Mouse (Mus musculus): ENCODE data around the gene Slc4a11. TPM values are rescaled to one million over a fixed set of nuclear protein-coding genes. Genes with fewer than 3 reads are reported as not detected.

The Slc4a11 gene
- polyA plus RNA-seq, 1 experiment, result 0.62 TPM

DNA sequence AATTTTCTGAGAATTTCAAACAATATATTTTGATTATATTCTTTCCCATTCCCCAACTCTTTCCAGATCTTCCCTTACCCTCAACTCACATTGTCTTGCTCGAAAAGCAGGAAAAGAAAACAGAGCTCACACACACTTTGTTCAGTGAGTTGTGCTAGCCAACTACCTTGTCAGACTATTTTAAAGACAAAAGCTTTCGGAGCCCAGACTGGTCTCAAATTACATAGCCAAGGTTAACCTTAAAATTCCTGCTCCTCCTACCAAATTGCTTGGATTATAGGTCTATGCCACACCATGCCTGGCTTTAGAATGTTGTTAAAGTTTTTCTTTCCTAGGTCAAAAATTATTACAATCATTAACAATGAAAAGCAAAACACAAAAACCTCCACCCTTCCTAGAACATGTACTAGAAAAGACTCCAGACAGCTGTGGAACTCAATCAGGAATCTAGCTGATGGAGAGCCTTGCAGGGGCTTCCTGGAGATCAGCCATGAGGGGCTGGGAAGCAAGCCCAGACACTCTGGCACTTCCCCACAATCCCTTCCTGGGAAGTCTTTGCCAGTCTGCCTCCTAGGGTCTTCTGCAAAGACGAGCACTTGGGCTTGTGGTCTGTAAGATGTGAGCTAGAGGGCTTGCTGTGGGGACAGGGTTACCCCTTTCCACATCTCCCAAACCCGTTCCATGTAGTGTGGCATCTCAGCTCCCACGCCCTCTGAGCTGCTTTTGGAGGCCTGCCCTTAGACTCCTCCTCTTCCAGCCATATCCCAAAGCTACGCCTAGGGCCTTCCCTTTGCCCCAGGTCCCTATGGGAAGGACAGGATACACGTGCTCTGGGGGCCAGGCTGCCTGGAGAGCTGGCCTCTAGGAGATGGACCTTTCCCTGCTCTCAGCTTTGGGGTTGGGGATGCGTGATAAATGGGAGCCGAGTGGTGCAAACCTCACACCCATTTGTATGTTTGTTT is 7.0 kb upstream of the Slc4a11 start:
- no peak overlapping the region for H3K4me3 ChIP-seq (replicated peaks; ENCODE audit: insufficient read depth, low read depth, low read length)
- H3K27ac ChIP-seq (ENCODE audit: insufficient read depth, low read length), result no peak overlapping the region
- no peak for TF ChIP-seq POLR2A (IDR thresholded peaks at IDR 0.05; ENCODE audit: borderline replicate concordance, insufficient read depth, low read length)
- TF ChIP-seq CTCF (IDR thresholded peaks at IDR 0.05; ENCODE audit: borderline replicate concordance, insufficient read depth, low read depth, low read length), result no peak
- no peaks in the 10 kb centered on the region for H3K27me3 ChIP-seq (ENCODE audit: control insufficient read depth, insufficient read depth, low read length)
- no peak for DNase-seq
- no peaks in the 10 kb centered on the region for H3K4me1 ChIP-seq (ENCODE audit: control insufficient read depth, insufficient read depth, low read length)
- WGBS, result 33% methylated on average over 9 of the region's 9 CpGs

DNA sequence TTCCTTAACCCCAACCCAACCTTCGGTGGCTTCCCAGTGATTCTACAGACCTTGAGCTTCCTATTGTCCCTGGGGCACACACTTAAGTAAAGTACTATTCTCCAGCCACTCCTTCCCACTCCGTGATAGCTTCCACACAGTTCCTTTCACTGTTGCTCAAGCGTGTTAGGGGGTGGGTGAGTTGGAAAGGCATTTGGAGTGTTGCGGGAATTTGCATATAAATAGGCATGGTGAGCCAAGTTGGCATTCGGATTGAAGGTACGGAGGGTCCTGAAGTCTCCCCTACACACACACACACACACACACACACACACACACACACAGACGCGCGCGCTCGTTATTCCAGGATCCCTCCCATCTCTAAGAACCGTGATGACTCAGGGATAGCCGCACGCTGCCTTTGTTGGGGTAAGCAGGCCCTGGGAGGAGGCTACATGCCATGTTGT is 525 bp upstream of the Slc4a11 start:
- Histone ChIP-seq H3K4me1 (ENCODE audit: control insufficient read depth, insufficient read depth, low read length) (peaks cover 6% of the 10 kb centered on the region), H3K4me3 (replicated peaks; ENCODE audit: insufficient read depth, low read depth, low read length) (peak overlapping the region; percentile 48), H3K27ac (ENCODE audit: insufficient read depth, low read length) (no peak overlapping the region), H3K27me3 (ENCODE audit: control insufficient read depth, insufficient read depth, low read length) (no peaks in the 10 kb centered on the region)
- TF ChIP-seq CTCF (IDR thresholded peaks at IDR 0.05; ENCODE audit: borderline replicate concordance, insufficient read depth, low read depth, low read length) (no peak), POLR2A (IDR thresholded peaks at IDR 0.05; ENCODE audit: borderline replicate concordance, insufficient read depth, low read length) (no peak)
- DNase-seq, result no peak
- 8% methylated on average over 14 of the region's 14 CpGs for WGBS

DNA sequence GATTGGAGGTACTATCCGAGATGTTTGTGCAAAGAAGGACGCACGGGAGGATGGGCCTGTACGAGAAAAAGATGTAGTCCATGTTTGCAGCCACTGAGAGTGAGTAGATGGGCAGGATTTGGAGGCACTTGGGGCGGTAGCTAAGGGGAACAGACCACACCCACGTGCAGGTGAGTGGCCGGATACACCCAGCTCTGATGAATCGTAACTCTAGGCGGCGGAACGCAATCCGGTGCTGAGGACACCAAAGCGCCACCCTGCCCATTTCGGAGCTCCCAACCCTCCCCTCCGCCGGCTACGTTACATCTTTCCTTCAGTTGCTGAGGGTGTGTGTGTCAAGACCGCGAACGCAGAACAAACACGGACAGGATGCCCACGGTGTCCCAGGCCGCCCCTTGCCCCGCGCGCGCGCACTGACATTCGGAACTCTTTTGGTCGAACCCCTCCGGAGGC is 593 bp downstream of the Slc4a11 start:
- Histone ChIP-seq H3K4me3 (replicated peaks; ENCODE audit: insufficient read depth, low read depth, low read length) (peak overlapping the region; percentile 48), H3K4me1 (ENCODE audit: control insufficient read depth, insufficient read depth, low read length) (peaks cover 6% of the 10 kb centered on the region), H3K27me3 (ENCODE audit: control insufficient read depth, insufficient read depth, low read length) (no peaks in the 10 kb centered on the region), H3K27ac (ENCODE audit: insufficient read depth, low read length) (no peak overlapping the region)
- WGBS, result 1% methylated on average over 31 of the region's 31 CpGs
- no peak for TF ChIP-seq POLR2A (IDR thresholded peaks at IDR 0.05; ENCODE audit: borderline replicate concordance, insufficient read depth, low read length)
- TF ChIP-seq CTCF (IDR thresholded peaks at IDR 0.05; ENCODE audit: borderline replicate concordance, insufficient read depth, low read depth, low read length), result no peak
- no peak for DNase-seq

DNA sequence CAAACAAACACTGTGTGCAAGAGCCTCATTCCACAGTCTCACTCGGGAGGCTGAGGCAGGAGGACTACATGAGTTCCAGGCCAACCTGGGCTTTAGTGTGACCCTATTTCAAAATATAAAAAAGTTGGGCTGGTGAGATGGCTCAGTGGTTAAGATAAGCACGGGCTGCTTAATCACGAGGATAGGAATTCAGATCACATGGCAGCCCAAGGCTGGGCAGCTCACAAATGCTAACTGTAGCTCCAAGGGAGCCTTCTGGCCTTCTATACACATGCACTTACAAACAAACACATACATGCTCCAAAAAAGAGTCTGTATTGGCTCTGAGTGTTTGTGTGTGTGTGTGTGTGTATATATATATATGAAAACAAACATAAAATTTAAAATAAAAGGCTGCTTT is 3.8 kb downstream of the Slc4a11 start:
- no peak for TF ChIP-seq CTCF (IDR thresholded peaks at IDR 0.05; ENCODE audit: borderline replicate concordance, insufficient read depth, low read depth, low read length)
- TF ChIP-seq POLR2A (IDR thresholded peaks at IDR 0.05; ENCODE audit: borderline replicate concordance, insufficient read depth, low read length), result no peak
- 47% methylated on average over 3 of the region's 3 CpGs for WGBS
- Histone ChIP-seq H3K27ac (ENCODE audit: insufficient read depth, low read length) (no peak overlapping the region), H3K27me3 (ENCODE audit: control insufficient read depth, insufficient read depth, low read length) (no peaks in the 10 kb centered on the region), H3K4me3 (replicated peaks; ENCODE audit: insufficient read depth, low read depth, low read length) (no peak overlapping the region), H3K4me1 (ENCODE audit: control insufficient read depth, insufficient read depth, low read length) (peaks cover 6% of the 10 kb centered on the region)
- DNase-seq, result no peak

DNA sequence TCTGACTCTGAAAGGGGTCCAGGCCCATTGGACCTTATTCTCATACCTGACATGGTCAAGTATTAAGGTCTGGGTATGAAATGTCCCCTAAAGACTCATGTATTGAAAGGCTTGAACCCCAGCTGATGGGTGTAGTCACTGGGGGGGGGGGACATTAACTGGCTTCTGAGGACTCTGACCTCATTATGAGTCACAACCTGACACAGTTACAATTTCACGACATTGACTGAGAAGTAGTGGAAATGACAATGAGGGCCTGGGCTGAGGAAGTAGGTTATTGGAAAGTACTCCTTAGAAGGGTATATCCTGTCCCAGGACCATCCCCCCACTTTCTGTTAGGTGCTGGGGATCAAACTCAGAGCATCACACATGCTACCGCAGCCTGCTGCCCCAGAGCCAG is 8.3 kb downstream of the Slc4a11 start:
- WGBS, result 84% methylated on average over 2 of the region's 2 CpGs
- DNase-seq, result no peak
- H3K4me3 ChIP-seq (replicated peaks; ENCODE audit: insufficient read depth, low read depth, low read length), result no peak overlapping the region
- H3K4me1 ChIP-seq (ENCODE audit: control insufficient read depth, insufficient read depth, low read length), result no peaks in the 10 kb centered on the region
- H3K27ac ChIP-seq (ENCODE audit: insufficient read depth, low read length), result no peak overlapping the region
- H3K27me3 ChIP-seq (ENCODE audit: control insufficient read depth, insufficient read depth, low read length), result no peaks in the 10 kb centered on the region
- no peak for TF ChIP-seq CTCF (IDR thresholded peaks at IDR 0.05; ENCODE audit: borderline replicate concordance, insufficient read depth, low read depth, low read length)

DNA sequence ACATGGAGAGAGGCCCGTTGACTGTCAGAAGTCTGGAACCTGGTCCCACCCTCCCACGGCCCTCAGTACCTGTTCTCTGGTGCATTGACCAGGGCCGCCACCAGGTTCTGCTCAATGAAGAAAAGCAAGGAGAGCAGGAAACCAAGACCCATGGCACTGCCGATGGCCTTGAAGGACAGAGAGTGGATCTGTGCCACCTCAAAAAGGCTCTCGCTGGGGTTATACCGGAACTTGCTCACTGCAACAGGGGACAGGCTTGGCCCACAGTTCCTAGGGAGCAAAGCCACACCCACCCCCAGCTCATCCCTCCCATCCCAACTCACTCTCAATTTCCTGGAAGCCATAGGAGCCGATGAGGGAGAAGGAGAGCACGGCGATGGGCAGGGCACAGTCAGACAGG is 11.9 kb downstream of the Slc4a11 start:
- DNase-seq, result no peak
- no peaks in the 10 kb centered on the region for H3K4me1 ChIP-seq (ENCODE audit: control insufficient read depth, insufficient read depth, low read length)
- H3K27ac ChIP-seq (ENCODE audit: insufficient read depth, low read length), result no peak overlapping the region
- no peaks in the 10 kb centered on the region for H3K27me3 ChIP-seq (ENCODE audit: control insufficient read depth, insufficient read depth, low read length)
- no peak for TF ChIP-seq CTCF (IDR thresholded peaks at IDR 0.05; ENCODE audit: borderline replicate concordance, insufficient read depth, low read depth, low read length)
- TF ChIP-seq POLR2A (IDR thresholded peaks at IDR 0.05; ENCODE audit: borderline replicate concordance, insufficient read depth, low read length), result no peak
- H3K4me3 ChIP-seq (replicated peaks; ENCODE audit: insufficient read depth, low read depth, low read length), result no peak overlapping the region
- 86% methylated on average over 9 of the region's 9 CpGs for WGBS

DNA sequence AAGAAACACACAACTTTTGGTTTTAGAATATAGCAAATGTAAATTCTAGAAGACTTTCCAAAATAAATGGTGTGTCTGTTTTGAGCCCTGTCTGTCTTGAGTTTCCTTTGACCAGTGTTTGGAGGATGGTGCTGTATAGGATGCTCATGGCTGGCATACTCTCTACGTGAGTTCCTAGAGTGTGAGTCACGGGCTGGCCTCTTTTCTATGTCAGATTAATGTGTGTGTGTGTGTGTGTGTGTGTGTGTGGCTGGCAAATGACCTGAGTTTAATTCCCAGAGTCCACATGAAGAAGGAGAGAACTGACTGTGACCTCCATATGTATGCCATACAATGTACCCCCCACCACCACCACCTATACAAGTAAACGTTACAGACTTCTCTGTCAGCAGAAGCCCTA is 15.8 kb downstream of the Slc4a11 start:
- H3K4me1 ChIP-seq (ENCODE audit: control insufficient read depth, insufficient read depth, low read length), result no peaks in the 10 kb centered on the region
- DNase-seq, result no peak
- TF ChIP-seq POLR2A (IDR thresholded peaks at IDR 0.05; ENCODE audit: borderline replicate concordance, insufficient read depth, low read length), result no peak
- H3K4me3 ChIP-seq (replicated peaks; ENCODE audit: insufficient read depth, low read depth, low read length), result no peak overlapping the region
- WGBS, result 56% methylated on average over 3 of the region's 3 CpGs
- no peak overlapping the region for H3K27ac ChIP-seq (ENCODE audit: insufficient read depth, low read length)
- no peaks in the 10 kb centered on the region for H3K27me3 ChIP-seq (ENCODE audit: control insufficient read depth, insufficient read depth, low read length)

DNA sequence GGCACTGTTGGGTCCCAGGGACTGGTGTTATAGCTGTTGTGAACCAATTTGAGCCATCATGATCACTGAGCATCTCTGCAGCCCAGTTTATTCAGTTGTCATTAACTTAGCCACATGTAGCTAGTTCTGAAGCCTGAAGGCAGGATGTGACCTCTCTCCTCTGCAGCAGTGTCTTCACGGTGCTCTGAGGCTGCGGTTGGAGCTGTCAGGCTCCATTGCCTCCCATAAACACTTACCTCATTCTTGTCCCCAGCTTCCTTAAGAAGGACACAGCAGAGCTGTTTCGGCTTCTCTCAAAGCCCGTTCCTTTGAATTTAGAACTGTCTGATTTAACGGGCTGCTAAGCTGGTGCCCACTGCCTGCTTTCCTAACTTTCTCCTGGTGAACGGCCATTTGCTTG is 17.4 kb downstream of the Slc4a11 start:
- Histone ChIP-seq H3K4me3 (replicated peaks; ENCODE audit: insufficient read depth, low read depth, low read length) (no peak overlapping the region), H3K27ac (ENCODE audit: insufficient read depth, low read length) (no peak overlapping the region), H3K27me3 (ENCODE audit: control insufficient read depth, insufficient read depth, low read length) (no peaks in the 10 kb centered on the region), H3K4me1 (ENCODE audit: control insufficient read depth, insufficient read depth, low read length) (no peaks in the 10 kb centered on the region)
- TF ChIP-seq CTCF (IDR thresholded peaks at IDR 0.05; ENCODE audit: borderline replicate concordance, insufficient read depth, low read depth, low read length) (no peak), POLR2A (IDR thresholded peaks at IDR 0.05; ENCODE audit: borderline replicate concordance, insufficient read depth, low read length) (no peak)
- WGBS, result 92% methylated on average over 6 of the region's 6 CpGs
- DNase-seq, result no peak
